Mouse (Mus musculus): ENCODE data around the gene Nav1. TPM values are rescaled to one million over a fixed set of nuclear protein-coding genes. Genes with fewer than 3 reads are reported as not detected.
A peak's percentile ranks its signal among the peaks of the same experiment; 100 is the strongest.
"Not testable (repeated sequence)": the region's sequence is repeated elsewhere in the genome, so short reads cannot be mapped to it uniquely, and the experiment has no call there.

The Nav1 gene
- total RNA-seq, 2 experiments from 2014 or later = 25.9 to 34.5 TPM

GRCm38 (mm10) chr1:135502750-135503149, 104.3 kb downstream of the Nav1 start:
- DNase-seq = no peak
- intact Hi-C loops (cut with DNase I) = no loop called here

- DNase-seq = no peak
- intact Hi-C loops (cut with DNase I) = no loop called here
Observed at GRCm38 (mm10) chr1:135502135-135502534, 105.0 kb downstream of the Nav1 start.

GRCm38 (mm10) chr1:135498455-135499358, 108.4 kb downstream of the Nav1 start:
- DNase-seq = no peak
- intact Hi-C loops (cut with DNase I) = no loop called here

- intact Hi-C loops (cut with DNase I) = no loop called here
- no peak for DNase-seq
Observed at GRCm38 (mm10) chr1:135495048-135495447, 112.0 kb downstream of the Nav1 start.

- DNase-seq = no peak
- intact Hi-C loops (cut with DNase I) = no loop called here
Observed at GRCm38 (mm10) chr1:135493862-135494261, 113.2 kb downstream of the Nav1 start.

GRCm38 (mm10) chr1:135492406-135492805, 114.7 kb downstream of the Nav1 start:
- intact Hi-C loops (cut with DNase I) = no loop called here

GRCm38 (mm10) chr1:135490931-135491666, 116.0 kb downstream of the Nav1 start:
- intact Hi-C loops (cut with DNase I) = no loop called here

More at GRCm38 (mm10) chr1:135492406-135492805, 114.7 kb downstream of the Nav1 start:
- no peak for DNase-seq

GRCm38 (mm10) chr1:135488879-135489278, 118.2 kb downstream of the Nav1 start:
- DNase-seq = no peak
- intact Hi-C loops (cut with DNase I) = no loop called here

More at GRCm38 (mm10) chr1:135490931-135491666, 116.0 kb downstream of the Nav1 start:
- DNase-seq = no peak

- DNase-seq = no peak
- intact Hi-C loops (cut with DNase I) = no loop called here
Observed at GRCm38 (mm10) chr1:135485179-135485578, 121.9 kb downstream of the Nav1 start.

GRCm38 (mm10) chr1:135484503-135485051, 122.5 kb downstream of the Nav1 start:
- DNase-seq; intact Hi-C loops (cut with DNase I): not testable (repeated sequence)

- intact Hi-C loops (cut with DNase I) = no loop called here
- DNase-seq = no peak
Observed at GRCm38 (mm10) chr1:135483971-135484370, 123.1 kb downstream of the Nav1 start.

GRCm38 (mm10) chr1:135482666-135483065, 124.4 kb downstream of the Nav1 start:
- intact Hi-C loops (cut with DNase I) = no loop called here
- no peak for DNase-seq

- DNase-seq = no peak
- intact Hi-C loops (cut with DNase I) = no loop called here
Observed at GRCm38 (mm10) chr1:135481656-135482055, 125.4 kb downstream of the Nav1 start.

GRCm38 (mm10) chr1:135480815-135481214, 126.3 kb downstream of the Nav1 start:
- intact Hi-C loops (cut with DNase I) = no loop called here
- no peak for DNase-seq

GRCm38 (mm10) chr1:135475571-135475895, 131.6 kb downstream of the Nav1 start:
- intact Hi-C loops (cut with DNase I) = no loop called here
- DNase-seq = no peak

- DNase-seq = no peak
- intact Hi-C loops (cut with DNase I) = no loop called here
Observed at GRCm38 (mm10) chr1:135474861-135475570, 132.1 kb downstream of the Nav1 start.

GRCm38 (mm10) chr1:135472536-135472935, 134.6 kb downstream of the Nav1 start:
- intact Hi-C loops (cut with DNase I) = no loop called here
- DNase-seq = no peak

GRCm38 (mm10) chr1:135471742-135472141, 135.4 kb downstream of the Nav1 start:
- DNase-seq = no peak
- intact Hi-C loops (cut with DNase I) = no loop called here

- intact Hi-C loops (cut with DNase I) = no loop called here
- no peak for DNase-seq
Observed at GRCm38 (mm10) chr1:135470546-135470945, 136.5 kb downstream of the Nav1 start.

- no peak for DNase-seq
- intact Hi-C loops (cut with DNase I) = no loop called here
Observed at GRCm38 (mm10) chr1:135467462-135467861, 139.6 kb downstream of the Nav1 start.

- DNase-seq = peak; percentile 23 to 31
- intact Hi-C loops (cut with DNase I) = no loop called here
Observed at GRCm38 (mm10) chr1:135466935-135467334, 140.2 kb downstream of the Nav1 start.

Measured in heart, postnatal 14 days (tissue).